Mouse (Mus musculus) stomach, embryonic 14.5 days (tissue): Measurements from ENCODE around the gene Ptprm. TPM values are rescaled to one million over a fixed set of nuclear protein-coding genes. Genes with fewer than 3 reads are reported as not detected.

ENCODE experiments used
- ATAC-seq: fragments of 200-750 bp; cut with Nextera tagmentation; 2 replicates; pipeline ENCODE4 v1.8.0; 2017; ENCODE audit warnings: low read depth, moderate TSS enrichment; ENCODE audit not compliant: insufficient number of reproducible peaks, insufficient read depth, low FRiP score
- H3K27ac ChIP-seq: fragments of 300-500 bp; sonication (generic); 2 replicates; pipeline ENCODE4 v1.5.1; 2014; ENCODE audit warnings: mild to moderate bottlenecking, low read length, moderate library complexity, mixed read lengths
- H3K27me3 ChIP-seq: fragments of 300-500 bp; sonication (generic); 2 replicates; pipeline ENCODE4 v1.6.1; 2014; ENCODE audit warnings: low read length, control low read depth, mixed read lengths; ENCODE audit not compliant: control insufficient read depth, insufficient read depth
- H3K36me3 ChIP-seq: fragments of 300-500 bp; sonication (generic); 2 replicates; pipeline ENCODE4 v1.6.1; 2014; ENCODE audit warnings: mild to moderate bottlenecking, control low read depth, low read length, moderate library complexity, mixed read lengths; ENCODE audit not compliant: control insufficient read depth, insufficient read depth
- H3K4me1 ChIP-seq: fragments of 300-500 bp; sonication (generic); 2 replicates; pipeline ENCODE4 v1.6.1; 2014; ENCODE audit warnings: low read length, control low read depth, mixed read lengths; ENCODE audit not compliant: control insufficient read depth, insufficient read depth
- H3K4me2 ChIP-seq: fragments of 300-500 bp; sonication (generic); replicated peaks from 2 replicates; pipeline ENCODE4 v1.6.1; 2014; ENCODE audit warnings: low read depth, low read length, control low read depth
- H3K4me3 ChIP-seq: fragments of 300-500 bp; sonication (generic); 2 replicates; pipeline ENCODE4 v1.5.1; 2014; ENCODE audit warnings: low read depth, low read length, control low read depth
- H3K9ac ChIP-seq: fragments of 300-500 bp; sonication (generic); replicated peaks from 2 replicates; pipeline ENCODE4 v1.6.1; 2014; ENCODE audit warnings: low read depth, mild to moderate bottlenecking, control low read depth, low read length, moderate library complexity, mixed read lengths
- H3K9me3 ChIP-seq: fragments of 300-500 bp; sonication (generic); 2 replicates; pipeline ENCODE4 v1.6.1; 2016; ENCODE audit warnings: low read depth, low read length, control low read depth; ENCODE audit not compliant: control insufficient read depth
- WGBS: fragments of 180-500 bp; shearing (Covaris S2); extraction: QIAGEN DNeasy Blood & Tissue Kit; methylation state at CpG from one replicate; pipeline ENCODE4 v1.1.7; 2014; 5-methylcytosine and 5-hydroxymethylcytosine counted together
- polyA plus RNA-seq: library from polyadenylated mRNA; unstranded; fragments of >200 nt; fragmentation: Nextera tagmentation; extraction: Ambion mirVana; gene quantifications from 2 replicates; pipeline ENCODE4 v1.2.1, GENCODE M21; 2014

The Ptprm gene
- polyA plus RNA-seq, 1 experiment from 2014 or later, result 17.7 TPM

GRCm38 (mm10) chr17:67340362-67340761 lies 13.9 kb downstream of the Ptprm start:
- 73% methylated on average over 6 of the region's 6 CpGs for WGBS
- no peak overlapping the region for H3K27ac ChIP-seq

DNA sequence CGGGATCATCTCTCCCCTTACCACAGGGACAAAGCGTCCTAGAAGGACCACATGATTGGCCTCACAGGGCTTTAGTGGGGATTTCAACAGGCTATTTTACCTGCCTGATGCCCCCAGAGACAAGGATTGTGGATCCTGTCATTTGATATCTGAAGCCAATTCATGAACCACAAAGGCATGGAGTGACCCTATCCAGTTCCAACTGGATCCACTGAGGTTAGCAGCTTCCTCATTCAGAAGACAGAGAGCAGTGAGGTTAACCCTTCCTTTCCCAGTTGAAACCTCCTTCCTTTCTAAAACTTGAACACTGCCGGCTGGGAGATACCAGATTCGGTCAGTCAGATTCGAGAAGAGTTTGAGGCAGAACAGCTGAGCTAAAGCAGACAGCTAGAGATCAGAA lies 14.7 kb downstream of the Ptprm start:
- WGBS, result 88% methylated on average over 5 of the region's 5 CpGs
- no peak overlapping the region for H3K27ac ChIP-seq
- no peaks in the 10 kb centered on the region for H3K36me3 ChIP-seq
- H3K27me3 ChIP-seq, result no peaks in the 10 kb centered on the region
- H3K9me3 ChIP-seq, result no peaks in the 10 kb centered on the region
- H3K4me1 ChIP-seq, result no peaks in the 10 kb centered on the region
- no peak overlapping the region for H3K4me3 ChIP-seq
- no peak for ATAC-seq
- no peak overlapping the region for H3K9ac ChIP-seq
- H3K4me2 ChIP-seq, result no peak overlapping the region

More at GRCm38 (mm10) chr17:67340362-67340761, 13.9 kb downstream of the Ptprm start:
- no peak overlapping the region for H3K9ac ChIP-seq
- no peak for ATAC-seq
- no peaks in the 10 kb centered on the region for H3K4me1 ChIP-seq
- H3K4me3 ChIP-seq, result no peak overlapping the region
- no peak overlapping the region for H3K4me2 ChIP-seq
- H3K27me3 ChIP-seq, result no peaks in the 10 kb centered on the region
- H3K9me3 ChIP-seq, result no peaks in the 10 kb centered on the region
- H3K36me3 ChIP-seq, result no peaks in the 10 kb centered on the region

DNA sequence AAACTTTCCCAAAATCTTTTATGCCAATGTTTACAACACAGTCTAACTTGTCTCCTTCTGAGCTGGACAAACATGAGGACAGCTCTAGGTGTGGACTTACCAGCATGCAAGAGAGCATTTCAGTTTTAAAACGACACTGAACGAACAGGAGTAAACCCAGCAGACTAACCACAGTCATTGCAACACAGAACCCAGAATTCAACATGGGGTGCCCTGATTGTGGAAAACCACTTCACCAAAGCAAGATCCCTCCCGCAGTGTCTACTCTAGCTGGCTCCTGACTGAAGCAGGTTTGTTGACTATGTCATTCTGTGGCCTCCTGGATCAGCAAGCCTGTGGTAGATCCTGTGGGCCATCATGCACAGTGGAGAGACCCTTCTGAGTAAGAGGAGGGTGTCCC lies 19.9 kb downstream of the Ptprm start:
- no peak overlapping the region for H3K27ac ChIP-seq
- 88% methylated on average over 3 of the region's 3 CpGs for WGBS
- no peaks in the 10 kb centered on the region for H3K9me3 ChIP-seq
- H3K27me3 ChIP-seq, result no peaks in the 10 kb centered on the region
- no peak overlapping the region for H3K9ac ChIP-seq
- no peak overlapping the region for H3K4me3 ChIP-seq
- ATAC-seq, result no peak
- H3K4me2 ChIP-seq, result no peak overlapping the region
- H3K4me1 ChIP-seq, result no peaks in the 10 kb centered on the region
- H3K36me3 ChIP-seq, result no peaks in the 10 kb centered on the region

- WGBS, result 64% methylated on average over 4 of the region's 4 CpGs
- no peak overlapping the region for H3K27ac ChIP-seq
Observed at GRCm38 (mm10) chr17:67329435-67329834, 24.8 kb downstream of the Ptprm start.

GRCm38 (mm10) chr17:67324499-67324832 lies 29.8 kb downstream of the Ptprm start:
- ATAC-seq, result no peak
- Histone ChIP-seq H3K4me1 (no peaks in the 10 kb centered on the region), H3K4me2 (no peak overlapping the region), H3K4me3 (no peak overlapping the region), H3K9ac (no peak overlapping the region), H3K9me3 (no peaks in the 10 kb centered on the region), H3K27me3 (no peaks in the 10 kb centered on the region), H3K36me3 (no peaks in the 10 kb centered on the region), H3K27ac (no peak overlapping the region)
- 27% methylated on average over 1 of the region's 1 CpGs for WGBS

More at GRCm38 (mm10) chr17:67329435-67329834, 24.8 kb downstream of the Ptprm start:
- Histone ChIP-seq H3K4me2 (no peak overlapping the region), H3K27me3 (no peaks in the 10 kb centered on the region), H3K9ac (no peak overlapping the region), H3K4me1 (no peaks in the 10 kb centered on the region), H3K9me3 (no peaks in the 10 kb centered on the region), H3K36me3 (no peaks in the 10 kb centered on the region), H3K4me3 (no peak overlapping the region)
- no peak for ATAC-seq

GRCm38 (mm10) chr17:67323777-67324498 lies 30.3 kb downstream of the Ptprm start:
- ATAC-seq, result no peak
- H3K27me3 ChIP-seq, result no peaks in the 10 kb centered on the region
- no peaks in the 10 kb centered on the region for H3K4me1 ChIP-seq
- 40% methylated on average over 11 of the region's 11 CpGs for WGBS
- no peak overlapping the region for H3K27ac ChIP-seq
- H3K9me3 ChIP-seq, result no peaks in the 10 kb centered on the region
- H3K4me3 ChIP-seq, result no peak overlapping the region
- no peak overlapping the region for H3K9ac ChIP-seq
- H3K36me3 ChIP-seq, result no peaks in the 10 kb centered on the region
- H3K4me2 ChIP-seq, result no peak overlapping the region

GRCm38 (mm10) chr17:67314491-67315205 lies 39.6 kb downstream of the Ptprm start:
- Histone ChIP-seq H3K4me1 (no peaks in the 10 kb centered on the region), H3K4me2 (no peak overlapping the region), H3K9me3 (no peaks in the 10 kb centered on the region), H3K4me3 (no peak overlapping the region), H3K36me3 (no peaks in the 10 kb centered on the region), H3K9ac (no peak overlapping the region), H3K27me3 (no peaks in the 10 kb centered on the region), H3K27ac (no peak overlapping the region)
- 63% methylated on average over 4 of the region's 4 CpGs for WGBS
- ATAC-seq, result no peak

DNA sequence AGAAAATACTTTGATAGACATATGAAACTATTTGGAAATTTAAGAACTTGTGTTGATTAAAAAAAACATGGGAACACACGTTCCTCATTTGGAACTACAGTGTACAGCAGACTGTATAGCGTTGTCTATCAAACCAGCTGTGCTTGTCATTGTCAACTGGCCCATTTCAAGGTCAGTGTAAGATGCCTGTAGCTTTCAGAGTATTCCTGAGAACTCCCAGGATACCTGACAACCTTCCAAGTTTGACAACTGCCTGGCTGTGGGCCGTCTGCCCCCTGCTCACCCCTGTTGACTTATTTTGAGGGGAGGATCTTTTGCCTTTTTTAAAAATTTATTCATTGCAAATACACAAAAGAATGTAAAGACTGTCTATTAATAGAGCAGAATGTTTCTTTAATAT lies 45.8 kb downstream of the Ptprm start:
- H3K27ac ChIP-seq, result no peak overlapping the region
- 84% methylated on average over 3 of the region's 3 CpGs for whole genome bisulfite sequencing
- H3K9ac ChIP-seq, result no peak overlapping the region
- no peaks in the 10 kb centered on the region for H3K9me3 ChIP-seq
- no peak overlapping the region for H3K4me2 ChIP-seq
- H3K27me3 ChIP-seq, result no peaks in the 10 kb centered on the region
- H3K4me1 ChIP-seq, result no peaks in the 10 kb centered on the region
- H3K36me3 ChIP-seq, result no peaks in the 10 kb centered on the region
- ATAC-seq, result no peak
- H3K4me3 ChIP-seq, result no peak overlapping the region
